Mouse (Mus musculus): ENCODE results near the gene Ak1.

Gene Ak1

GRCm38 (mm10) chr2:32621517-32621859 is at the start of gene Ak1:
Ak1 (plus strand) TSS chr2:32621758.
- DNase-seq (ENCODE audit: low read depth, low spot score) = no peak

DNA sequence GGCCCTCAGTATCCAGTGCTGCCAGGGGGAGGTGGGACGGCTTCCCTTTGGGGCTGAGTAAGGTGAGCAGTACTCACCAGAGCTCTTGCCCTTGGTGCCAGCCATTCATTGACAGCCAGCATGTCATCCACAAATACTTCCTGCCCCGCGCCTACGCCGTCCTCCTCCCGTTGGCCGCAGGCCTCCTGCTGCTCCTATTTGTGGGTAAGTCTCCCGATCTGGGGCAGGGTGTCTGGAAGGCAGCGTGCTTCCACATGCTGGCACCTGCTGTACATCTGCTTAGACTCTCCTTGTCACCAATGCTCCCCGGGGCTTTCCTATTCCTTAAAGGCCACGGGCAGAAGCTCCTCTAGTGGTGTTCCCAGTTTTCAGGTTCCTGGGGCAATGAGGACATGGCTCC is 49.4 kb upstream of the Ak1 start:
- DNase-seq (ENCODE audit: low read depth, low spot score) = no peak

DNA sequence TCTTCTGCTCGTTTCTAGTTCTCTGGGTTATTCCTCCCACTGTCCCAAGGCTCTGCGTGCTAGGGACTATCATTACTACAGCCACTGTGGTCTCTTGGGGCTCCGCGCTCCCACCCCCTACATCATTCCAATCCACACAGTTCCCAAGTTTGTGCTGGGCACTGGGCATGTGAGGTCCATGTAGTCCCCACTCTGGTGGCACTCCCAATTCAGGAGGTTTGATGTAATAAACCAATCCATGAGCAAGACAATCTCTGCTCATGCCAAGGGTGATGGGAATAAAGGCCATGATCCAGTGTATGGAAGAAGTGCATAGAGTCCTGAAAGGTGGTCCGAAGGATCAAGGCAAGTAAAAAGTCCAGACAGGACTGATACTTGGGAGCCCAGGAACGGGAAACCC is 47.1 kb upstream of the Ak1 start, which contains the start of gene Pip5kl1:
TSS of gene Pip5kl1 (plus strand) at position 301 of the 400 bp plus-strand sequence.
- DNase-seq (ENCODE audit: low read depth, low spot score) = no peak

- no peak for DNase-seq (ENCODE audit: low read depth, low spot score)
Measured at GRCm38 (mm10) chr2:32574901-32575585, 46.5 kb upstream of the Ak1 start.

- no peak for DNase-seq (ENCODE audit: low read depth, low spot score)
Measured at GRCm38 (mm10) chr2:32575586-32576160, 45.9 kb upstream of the Ak1 start, which contains the start of gene 9430097D07Rik. 9430097D07Rik (minus strand) TSS chr2:32575684.

DNA sequence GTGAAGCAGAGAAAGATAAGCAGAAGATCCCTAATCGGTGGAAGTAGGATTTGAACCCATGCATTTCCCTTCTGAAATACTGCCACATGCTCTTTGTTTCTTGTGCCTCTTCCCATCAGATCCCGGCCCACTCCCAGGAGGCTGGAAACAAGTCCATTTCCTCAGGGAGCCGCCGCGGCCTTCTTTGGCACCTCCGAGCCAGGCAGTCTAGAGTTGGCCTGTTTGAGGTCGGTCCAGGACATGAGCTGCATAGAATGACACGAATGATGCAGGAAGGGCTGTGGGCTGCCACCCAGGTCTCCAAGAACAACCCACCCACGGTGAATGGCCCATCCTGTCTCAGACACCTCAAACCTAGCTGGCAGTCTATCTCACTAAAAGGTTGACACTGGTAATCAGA is 45.0 kb upstream of the Ak1 start:
- DNase-seq (ENCODE audit: low read depth, low spot score) = no peak

GRCm38 (mm10) chr2:32578146-32579046 is 43.2 kb upstream of the Ak1 start:
- no peak for DNase-seq (ENCODE audit: low read depth, low spot score)

DNA sequence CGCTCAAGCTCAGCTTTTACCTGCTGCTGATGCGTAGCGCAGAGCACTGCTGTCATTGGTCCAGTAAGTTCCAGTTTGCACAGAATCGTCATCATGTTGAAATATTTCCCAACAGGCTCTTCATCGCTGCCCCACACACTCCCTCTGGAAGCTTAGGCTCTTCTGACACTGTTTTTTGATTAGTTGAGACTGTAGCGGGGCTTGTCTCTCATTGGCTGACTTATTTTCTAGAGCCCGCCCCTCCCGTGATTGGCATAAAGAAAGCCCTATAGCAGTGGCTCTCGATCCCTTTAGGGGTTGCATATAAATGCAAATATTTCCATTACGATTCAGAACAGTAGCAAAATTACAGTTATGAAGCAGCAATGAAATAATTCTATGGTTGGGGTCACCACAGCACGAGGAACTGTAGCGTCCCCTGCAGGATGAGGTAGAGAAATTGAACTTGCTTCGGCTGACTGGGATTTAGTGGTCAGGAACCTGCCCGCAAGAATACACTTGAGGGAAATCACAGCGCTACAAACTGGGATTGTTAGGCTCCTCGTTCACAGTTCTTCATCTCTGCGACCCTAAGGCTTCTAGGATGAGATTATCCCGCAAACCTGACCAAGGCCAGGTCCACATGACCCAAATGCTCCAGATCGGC is 40.0 kb upstream of the Ak1 start:
- DNase-seq (ENCODE audit: low read depth, low spot score) = no peak

DNA sequence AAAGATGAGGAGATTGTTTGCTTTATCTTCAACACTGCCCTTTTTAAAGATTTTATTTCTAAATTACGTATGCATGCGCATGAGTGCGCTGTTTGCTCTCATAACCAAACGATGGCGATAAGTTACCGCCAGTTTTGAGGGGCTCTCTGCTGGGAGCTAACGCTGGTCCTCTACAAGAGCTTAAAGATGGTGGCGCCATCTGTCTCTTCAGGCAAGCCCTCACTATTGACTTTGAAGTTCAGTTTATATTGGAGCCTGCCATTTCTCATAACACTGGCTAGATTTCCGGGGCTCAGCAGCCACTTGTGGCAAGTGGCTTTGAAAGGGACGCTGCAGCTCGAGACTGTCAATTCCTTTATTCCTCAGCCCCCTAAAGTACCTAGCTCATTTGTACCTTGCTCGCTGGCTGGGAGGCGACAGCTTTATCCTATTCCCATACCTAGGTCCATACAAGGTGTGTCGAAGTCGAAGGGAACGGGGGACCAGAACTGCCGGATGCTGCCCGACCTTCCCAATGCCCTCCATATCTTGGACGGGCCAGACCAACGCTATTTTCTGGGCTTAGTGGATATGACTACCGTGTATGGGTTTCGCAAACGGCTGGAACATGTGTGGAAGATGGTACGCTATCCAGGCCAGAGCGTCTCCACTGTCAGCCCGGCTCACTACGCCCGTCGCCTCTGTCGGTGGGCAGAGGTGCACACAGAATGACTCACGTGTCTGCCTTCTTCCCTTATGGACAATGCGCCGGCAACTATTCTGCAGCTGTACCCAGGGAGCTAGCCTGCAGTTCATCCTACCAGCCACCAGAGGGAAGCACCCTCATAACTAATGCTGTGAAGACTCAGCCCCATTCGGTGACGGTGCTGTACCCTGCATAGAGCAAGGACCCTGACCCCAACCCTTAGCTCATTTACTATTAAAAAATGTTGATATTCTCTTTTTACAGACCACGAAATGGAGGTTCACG is 38.4 kb upstream of the Ak1 start:
- no peak for DNase-seq (ENCODE audit: low read depth, low spot score)

DNA sequence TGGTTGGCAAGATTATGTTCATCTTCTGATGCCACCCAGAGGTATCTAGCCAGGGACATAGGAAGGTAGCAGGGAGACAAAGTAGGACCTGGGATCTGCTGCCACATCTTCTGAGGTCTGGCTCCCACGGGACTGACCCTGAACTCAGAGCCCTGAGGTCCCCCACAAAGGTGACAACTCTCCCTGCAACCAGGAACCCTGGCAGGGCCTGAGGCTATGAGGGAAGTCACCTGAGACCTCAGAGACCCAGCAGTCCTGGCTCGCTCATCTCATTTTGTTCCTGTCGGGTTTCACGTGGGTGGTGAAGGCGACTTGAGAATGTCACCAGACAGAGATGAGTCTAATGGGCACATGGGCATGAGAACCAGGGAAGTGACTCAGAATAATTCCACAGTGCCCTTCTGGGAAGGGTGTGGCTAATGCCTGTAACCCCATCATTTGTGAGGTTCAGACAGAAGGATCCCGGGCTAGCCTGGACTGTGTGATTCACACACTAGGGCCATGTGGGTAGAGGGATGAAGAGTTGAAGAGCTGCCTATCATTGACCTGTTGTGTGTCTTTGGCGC is 36.3 kb upstream of the Ak1 start:
- no peak for DNase-seq (ENCODE audit: low read depth, low spot score)

- DNase-seq (ENCODE audit: low read depth, low spot score) = no peak
Measured at GRCm38 (mm10) chr2:32586871-32587351, 34.6 kb upstream of the Ak1 start, which contains the start of gene St6galnac4. St6galnac4 (plus strand) TSS chr2:32587095.

DNA sequence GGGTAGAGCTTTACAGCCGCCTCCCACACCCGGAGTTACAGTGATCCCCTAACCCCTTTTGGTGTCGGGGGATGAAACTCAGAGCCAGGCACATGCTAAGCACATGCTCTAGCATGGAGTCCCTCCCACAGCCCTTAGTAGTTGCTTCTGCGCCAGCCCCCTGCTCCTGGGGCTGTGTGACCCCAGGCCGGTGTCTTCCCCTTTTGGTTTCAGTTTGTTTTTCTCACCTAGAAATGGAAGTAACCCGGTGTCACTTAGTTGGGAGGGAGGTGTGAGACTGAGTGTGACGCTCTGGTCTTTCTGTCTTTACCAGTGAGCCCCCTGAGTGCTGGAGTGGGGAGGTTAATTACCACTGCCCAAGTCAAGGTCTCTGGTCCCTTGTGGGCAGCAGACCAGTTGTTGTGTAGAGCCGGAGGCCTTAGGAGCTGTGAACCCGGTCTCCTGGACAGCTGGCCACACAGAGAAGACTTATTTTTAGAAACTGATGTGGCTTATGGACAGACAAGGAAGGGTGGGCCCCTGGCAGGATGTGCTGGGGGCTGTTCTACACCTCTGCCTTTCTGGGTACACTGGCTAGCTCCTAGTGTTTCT is 33.7 kb upstream of the Ak1 start:
- DNase-seq (ENCODE audit: low read depth, low spot score) = no peak

- no peak for DNase-seq (ENCODE audit: low read depth, low spot score)
Measured at GRCm38 (mm10) chr2:32589213-32589795, 32.3 kb upstream of the Ak1 start.

- no peak for DNase-seq (ENCODE audit: low read depth, low spot score)
Measured at GRCm38 (mm10) chr2:32590224-32590623, 31.3 kb upstream of the Ak1 start.

DNA sequence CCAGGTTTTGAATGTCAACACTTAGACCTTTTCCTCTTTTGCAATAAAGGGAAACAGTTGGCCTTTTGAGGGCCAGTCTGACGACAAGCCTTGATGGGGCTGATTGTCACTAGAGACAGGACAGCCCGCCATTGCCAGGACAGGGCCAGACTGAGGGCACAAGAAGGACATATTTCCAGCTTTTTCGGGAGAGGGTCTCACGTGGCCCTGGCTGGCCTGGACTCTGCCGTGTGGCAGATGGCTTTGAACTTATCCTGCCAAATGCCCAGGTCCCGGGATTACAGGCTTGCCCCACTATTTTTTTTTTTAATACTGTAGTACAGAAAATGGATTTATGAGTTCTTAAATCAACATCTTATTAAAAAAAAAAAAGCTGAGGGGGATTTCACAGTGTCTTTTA is 30.3 kb upstream of the Ak1 start:
- no peak for DNase-seq (ENCODE audit: low read depth, low spot score)

- DNase-seq (ENCODE audit: low read depth, low spot score) = no peak
Measured at GRCm38 (mm10) chr2:32596725-32597124, 24.8 kb upstream of the Ak1 start.

DNA sequence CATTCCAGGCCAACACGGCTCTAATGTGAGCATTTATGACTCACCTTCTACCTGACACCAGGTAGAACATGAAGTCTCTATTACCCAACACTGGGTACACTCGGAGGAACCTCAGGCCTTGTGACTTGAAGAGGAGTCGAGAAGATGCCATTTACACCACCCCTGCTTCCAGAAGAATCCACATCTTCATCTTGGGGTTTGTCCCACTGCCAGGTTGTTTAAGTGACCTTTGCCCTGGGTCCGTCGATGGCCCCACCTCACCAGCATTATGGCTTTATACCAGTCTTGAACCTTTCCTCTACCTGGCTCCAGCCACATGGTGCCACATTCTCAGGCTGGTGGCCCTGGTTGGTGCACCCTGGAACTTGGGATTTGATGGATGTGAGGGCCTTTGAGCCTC is 24.3 kb upstream of the Ak1 start:
- no peak for DNase-seq (ENCODE audit: low read depth, low spot score)

DNA sequence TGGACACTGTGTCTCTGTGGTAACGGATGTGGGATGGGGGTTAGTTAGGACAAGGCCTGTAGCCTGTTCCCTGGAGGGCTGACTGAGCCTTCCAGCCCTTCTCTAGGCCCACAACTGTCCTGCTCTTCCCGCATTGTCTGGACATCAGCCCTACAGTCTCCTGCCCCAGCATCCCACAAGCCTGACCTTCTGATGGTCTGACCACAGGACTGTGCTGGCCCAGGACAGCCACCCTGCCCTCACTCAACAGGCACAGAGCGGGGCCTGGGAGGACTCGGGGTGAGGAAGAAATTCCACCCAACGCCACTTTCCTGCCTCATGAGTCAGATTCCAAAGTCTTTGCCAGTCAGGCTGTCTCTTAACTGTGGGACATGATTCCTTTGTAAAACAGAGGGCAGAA is 23.9 kb upstream of the Ak1 start:
- no peak for DNase-seq (ENCODE audit: low read depth, low spot score)

- DNase-seq (ENCODE audit: low read depth, low spot score) = no peak
Measured at GRCm38 (mm10) chr2:32598506-32598905, 23.1 kb upstream of the Ak1 start.

DNA sequence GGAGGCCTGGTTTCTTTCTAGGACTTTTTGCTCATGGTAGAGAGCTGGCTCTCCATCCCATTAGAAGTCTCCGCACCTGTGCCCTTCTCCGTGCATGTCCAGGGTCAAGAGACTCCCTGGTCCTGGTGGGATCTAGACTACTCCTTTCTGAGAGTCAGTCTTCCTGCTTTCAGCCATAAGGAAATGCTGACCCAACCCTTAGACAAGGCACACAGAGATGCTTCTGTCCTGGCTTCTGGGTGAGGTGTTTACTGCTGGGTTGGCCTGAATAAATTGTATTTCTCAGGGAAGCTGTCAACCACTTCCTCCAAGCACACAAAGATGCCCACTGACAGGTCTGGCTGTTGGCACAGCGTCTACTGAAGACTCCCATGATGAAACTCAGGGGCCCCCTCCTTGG is 22.1 kb upstream of the Ak1 start, which contains the start of gene St6galnac6:
TSS of gene St6galnac6 (plus strand) at position 301 of the 400 bp plus-strand sequence.
- DNase-seq (ENCODE audit: low read depth, low spot score) = no peak

Measured in retina, adult 2 months (tissue).